Mouse (Mus musculus) midbrain, embryonic 14.5 days (tissue): ENCODE data around the gene Oxld1. TPM values are rescaled to one million over a fixed set of nuclear protein-coding genes. Genes with fewer than 3 reads are reported as not detected.

Experiments used
- ATAC-seq: fragments of 200-750 bp; cut with Nextera tagmentation; 2 replicates; pipeline ENCODE4 v1.8.0; 2017; ENCODE audit warnings: moderate number of reproducible peaks, moderate library complexity; ENCODE audit not compliant: low FRiP score, low TSS enrichment
- DNase-seq: peaks from one replicate; pipeline ENCODE4 v3.0.0-alpha.2; 2015
- H3K27ac ChIP-seq: fragments of 300-500 bp; sonication (generic); replicated peaks from 2 replicates; pipeline ENCODE4 v1.5.1; 2014; ENCODE audit warnings: mild to moderate bottlenecking, low read depth, low read length, moderate library complexity
- H3K27me3 ChIP-seq: fragments of 300-500 bp; sonication (generic); 2 replicates; pipeline ENCODE4 v1.6.1; 2014; ENCODE audit warnings: low read length, control low read depth, mixed read lengths; ENCODE audit not compliant: control insufficient read depth, insufficient read depth
- H3K36me3 ChIP-seq: fragments of 300-500 bp; sonication (generic); 2 replicates; pipeline ENCODE4 v1.6.1; 2014; ENCODE audit warnings: low read length, control low read depth; ENCODE audit not compliant: control insufficient read depth, insufficient read depth
- H3K4me1 ChIP-seq: fragments of 300-500 bp; sonication (generic); 2 replicates; pipeline ENCODE4 v1.6.1; 2014; ENCODE audit warnings: mild to moderate bottlenecking, antibody characterized with exemption, low read length, control low read depth; ENCODE audit not compliant: control insufficient read depth, insufficient read depth
- H3K4me2 ChIP-seq: fragments of 300-500 bp; sonication (generic); 2 replicates; pipeline ENCODE4 v1.6.1; 2014; ENCODE audit warnings: mild to moderate bottlenecking, low read length, moderate library complexity
- H3K4me3 ChIP-seq: fragments of 300-500 bp; sonication (generic); replicated peaks from 2 replicates; pipeline ENCODE4 v1.5.1; 2014; ENCODE audit warnings: low read depth, low read length
- H3K9ac ChIP-seq: fragments of 300-500 bp; sonication (generic); replicated peaks from 2 replicates; pipeline ENCODE4 v1.6.1; 2014; ENCODE audit warnings: mild to moderate bottlenecking, low read length, moderate library complexity
- H3K9me3 ChIP-seq: fragments of 300-500 bp; sonication (generic); 2 replicates; pipeline ENCODE4 v1.6.1; 2016; ENCODE audit warnings: low read length, control low read depth, mixed read lengths; ENCODE audit not compliant: control insufficient read depth
- WGBS: fragments of 180-500 bp; shearing (Covaris S2); extraction: QIAGEN DNeasy Blood & Tissue Kit; methylation state at CpG from one replicate; pipeline ENCODE4 v1.1.7; 2014; 5-methylcytosine and 5-hydroxymethylcytosine counted together
- polyA plus RNA-seq: library from polyadenylated mRNA; unstranded; fragments of >200 nt; fragmentation: Nextera tagmentation; extraction: Ambion mirVana; gene quantifications from 2 replicates; pipeline ENCODE4 v1.2.1, GENCODE M21; 2014

Oxld1 gene
- polyA plus RNA-seq, 1 experiment from 2014 or later: 11.2 TPM

GRCm38 (mm10) chr11:120465521-120465920 is 7.7 kb upstream of the Oxld1 start:
- H3K36me3 ChIP-seq: peaks cover 60% of the 10 kb centered on the region
- WGBS: 93% methylated on average over 4 of the region's 4 CpGs
- H3K9me3 ChIP-seq: no peaks in the 10 kb centered on the region
- H3K4me2 ChIP-seq: no peak overlapping the region
- peaks cover 20% of the 10 kb centered on the region for H3K4me1 ChIP-seq
- H3K27me3 ChIP-seq: no peaks in the 10 kb centered on the region
- no peak for DNase-seq
- H3K9ac ChIP-seq: no peak overlapping the region
- no peak for ATAC-seq
- no peak overlapping the region for H3K4me3 ChIP-seq
- no peak overlapping the region for H3K27ac ChIP-seq

- DNase-seq: no peak
- Histone ChIP-seq H3K4me3 (no peak overlapping the region), H3K27me3 (no peaks in the 10 kb centered on the region), H3K4me1 (peaks cover 20% of the 10 kb centered on the region), H3K9ac (no peak overlapping the region), H3K4me2 (no peak overlapping the region), H3K9me3 (no peaks in the 10 kb centered on the region), H3K27ac (no peak overlapping the region), H3K36me3 (peaks cover 52% of the 10 kb centered on the region)
- no peak for ATAC-seq
- 89% methylated on average over 5 of the region's 5 CpGs for WGBS
Measured at GRCm38 (mm10) chr11:120464365-120464764, 6.5 kb upstream of the Oxld1 start.

- H3K9ac ChIP-seq: no peak overlapping the region
- no peaks in the 10 kb centered on the region for H3K9me3 ChIP-seq
- DNase-seq (no peak), ATAC-seq (no peak)
- peaks cover 49% of the 10 kb centered on the region for H3K36me3 ChIP-seq
- peaks cover 23% of the 10 kb centered on the region for H3K4me1 ChIP-seq
- no peak overlapping the region for H3K4me3 ChIP-seq
- WGBS: 91% methylated on average over 2 of the region's 2 CpGs
- no peaks in the 10 kb centered on the region for H3K27me3 ChIP-seq
- no peak overlapping the region for H3K4me2 ChIP-seq
- H3K27ac ChIP-seq: no peak overlapping the region
Measured at GRCm38 (mm10) chr11:120463536-120463935, 5.7 kb upstream of the Oxld1 start.

- Histone ChIP-seq H3K4me1 (peaks cover 17% of the 10 kb centered on the region), H3K27ac (no peak overlapping the region), H3K36me3 (peaks cover 36% of the 10 kb centered on the region), H3K4me2 (peak overlapping the region; percentile 96), H3K9ac (peak overlapping the region; percentile 94), H3K4me3 (peak overlapping the region; percentile 90), H3K27me3 (no peaks in the 10 kb centered on the region), H3K9me3 (no peaks in the 10 kb centered on the region)
- 69% methylated on average over 6 of the region's 6 CpGs for WGBS
- DNase-seq (no peak), ATAC-seq (no peak)
Measured at GRCm38 (mm10) chr11:120458847-120459597, 1.2 kb upstream of the Oxld1 start.

- peak overlapping the region; percentile 94 for H3K9ac ChIP-seq
- H3K4me2 ChIP-seq: peak overlapping the region; percentile 96
- no peaks in the 10 kb centered on the region for H3K27me3 ChIP-seq
- H3K27ac ChIP-seq: peak overlapping the region; percentile 82
- peaks cover 21% of the 10 kb centered on the region for H3K36me3 ChIP-seq
- WGBS: 36% methylated on average over 14 of the region's 14 CpGs
- peak overlapping the region; percentile 90 for H3K4me3 ChIP-seq
- ATAC-seq (no peak), DNase-seq (no peak)
- H3K9me3 ChIP-seq: no peaks in the 10 kb centered on the region
- H3K4me1 ChIP-seq: peaks cover 17% of the 10 kb centered on the region
Measured at GRCm38 (mm10) chr11:120457370-120457769, 498 bp downstream of the Oxld1 start.

GRCm38 (mm10) chr11:120455413-120455812 is 2.5 kb downstream of the Oxld1 start:
- no peaks in the 10 kb centered on the region for H3K9me3 ChIP-seq
- 94% methylated on average over 7 of the region's 7 CpGs for WGBS
- no peak overlapping the region for H3K4me3 ChIP-seq

GRCm38 (mm10) chr11:120454965-120455364 is 2.9 kb downstream of the Oxld1 start:
- no peaks in the 10 kb centered on the region for H3K9me3 ChIP-seq
- no peak for DNase-seq
- H3K4me3 ChIP-seq: no peak overlapping the region
- no peak for ATAC-seq
- WGBS: 95% methylated on average over 4 of the region's 4 CpGs
- peaks cover 17% of the 10 kb centered on the region for H3K4me1 ChIP-seq
- peaks cover under 1% of the 10 kb centered on the region; the same call in 1 of the 2 replicates for H3K36me3 ChIP-seq
- H3K9ac ChIP-seq: no peak overlapping the region
- no peak overlapping the region for H3K4me2 ChIP-seq
- no peaks in the 10 kb centered on the region for H3K27me3 ChIP-seq
- no peak overlapping the region for H3K27ac ChIP-seq

More at GRCm38 (mm10) chr11:120455413-120455812, 2.5 kb downstream of the Oxld1 start:
- no peak overlapping the region for H3K4me2 ChIP-seq
- DNase-seq: no peak
- H3K4me1 ChIP-seq: peaks cover 17% of the 10 kb centered on the region
- H3K27me3 ChIP-seq: no peaks in the 10 kb centered on the region
- no peak for ATAC-seq
- no peak overlapping the region for H3K27ac ChIP-seq
- no peak overlapping the region for H3K9ac ChIP-seq
- peaks cover 3% of the 10 kb centered on the region; the same call in 1 of the 2 replicates for H3K36me3 ChIP-seq

GRCm38 (mm10) chr11:120453306-120453705 is 4.6 kb downstream of the Oxld1 start, which contains the start of gene Pde6g:
TSS of gene Pde6g (minus strand) at chr11:120453500.
- Histone ChIP-seq H3K27me3 (no peaks in the 10 kb centered on the region), H3K27ac (no peak within 1 kb of the TSS), H3K4me3 (no peak within 1 kb of the TSS), H3K36me3 (no peaks in the 10 kb centered on the region), H3K9me3 (no peaks in the 10 kb centered on the region), H3K4me1 (peaks cover 8% of the 10 kb centered on the region), H3K4me2 (no peak within 1 kb of the TSS), H3K9ac (no peak within 1 kb of the TSS; the same call in 1 of the 2 replicates)
- DNase-seq (no peak), ATAC-seq (no peak)
- WGBS: 88% methylated on average over 4 of the region's 4 CpGs

GRCm38 (mm10) chr11:120452246-120452645 is 5.6 kb downstream of the Oxld1 start:
- H3K36me3 ChIP-seq: no peaks in the 10 kb centered on the region
- DNase-seq (no peak), ATAC-seq (no peak)
- H3K27me3 ChIP-seq: no peaks in the 10 kb centered on the region
- H3K4me3 ChIP-seq: no peak overlapping the region
- 56% methylated on average over 3 of the region's 3 CpGs for WGBS
- no peak overlapping the region for H3K4me2 ChIP-seq
- H3K9ac ChIP-seq: no peak overlapping the region; the same call in 1 of the 2 replicates
- H3K27ac ChIP-seq: no peak overlapping the region
- peaks cover 6% of the 10 kb centered on the region; the same call in 1 of the 2 replicates for H3K4me1 ChIP-seq
- no peaks in the 10 kb centered on the region for H3K9me3 ChIP-seq
